Mouse (Mus musculus): ENCODE measurements at regions not wholly inside any gene's neighbourhood (a gene's known extent, or its start where the extent isn't known, plus 50 kb on each side); places are given as distances from the start of the nearest gene placed in this dataset.
"Not testable (repeated sequence)": the region's sequence is repeated elsewhere in the genome, so short reads cannot be mapped to it uniquely, and the experiment has no call there.

DNA sequence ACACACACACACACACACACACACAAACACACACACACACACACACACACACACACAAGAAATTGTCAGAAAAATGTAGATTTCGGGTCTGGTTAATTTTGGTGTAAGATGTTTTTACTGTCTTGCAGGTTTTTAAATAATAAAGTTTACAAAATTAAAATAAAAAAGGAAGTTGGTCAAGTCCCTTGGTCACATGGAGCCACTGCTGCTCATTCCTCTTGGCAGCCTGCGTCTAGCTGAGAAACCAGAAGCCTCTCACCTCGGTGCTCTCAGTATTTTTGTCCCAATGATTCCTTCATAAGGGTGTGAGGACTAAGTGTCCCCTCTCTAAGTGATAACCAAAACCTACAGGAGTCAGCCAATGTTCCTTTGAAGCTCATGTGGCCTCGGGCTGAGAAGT is 76.8 kb upstream of the Smg1 start:
- Histone ChIP-seq H3K36me3 (replicated peaks) (no peaks in the 10 kb centered on the region), H3K4me1 (no peaks in the 10 kb centered on the region), H3K9me3 (no peaks in the 10 kb centered on the region), H3K27me3 (replicated peaks) (no peaks in the 10 kb centered on the region), H3K9ac (no peak overlapping the region), H3K4me2 (no peak overlapping the region), H3K27ac (no peak overlapping the region), H3K4me3 (no peak overlapping the region)
- 91% methylated on average over 4 of the region's 4 CpGs for WGBS
- ATAC-seq (replicated peaks), result no peak

DNA sequence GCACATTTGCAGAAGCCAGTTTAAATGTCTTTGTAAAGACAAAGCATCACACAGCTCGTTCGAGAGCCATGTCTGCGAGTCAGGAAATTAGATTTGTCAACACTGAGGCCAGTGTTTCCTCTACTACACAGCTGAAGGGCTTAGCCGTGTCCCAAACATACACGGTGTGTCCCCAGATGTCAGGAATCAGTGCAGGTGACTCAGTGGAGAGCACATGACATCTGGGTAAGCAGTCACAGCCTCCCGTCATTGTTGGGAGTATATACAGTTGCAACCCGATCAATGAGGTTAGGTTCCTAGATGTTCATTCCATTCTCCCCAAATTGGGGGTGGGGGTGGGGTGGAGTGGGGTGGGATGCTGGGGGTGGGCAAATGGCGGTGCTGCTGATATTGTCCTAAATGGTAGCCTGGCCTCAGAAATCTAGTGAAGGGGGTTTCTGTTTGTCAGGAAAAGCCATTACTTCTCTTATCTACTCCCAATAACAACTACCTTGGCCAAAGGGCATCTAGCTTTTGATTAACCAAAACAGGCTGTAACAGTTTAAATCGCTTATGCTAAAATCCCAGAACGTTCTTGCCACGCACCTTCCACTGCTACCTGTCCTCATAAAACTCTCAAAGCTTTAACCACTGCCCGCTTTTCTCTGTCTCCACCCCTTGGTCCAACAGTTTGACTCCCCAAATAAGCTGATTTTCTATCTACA is 75.1 kb upstream of the Smg1 start:
- Histone ChIP-seq H3K4me3 (no peak overlapping the region), H3K36me3 (replicated peaks) (no peaks in the 10 kb centered on the region), H3K27me3 (replicated peaks) (no peaks in the 10 kb centered on the region), H3K4me2 (no peak overlapping the region), H3K9ac (no peak overlapping the region), H3K9me3 (no peaks in the 10 kb centered on the region), H3K27ac (no peak overlapping the region), H3K4me1 (no peaks in the 10 kb centered on the region)
- WGBS, result 67% methylated on average over 12 of the region's 12 CpGs
- no peak for ATAC-seq (replicated peaks)

DNA sequence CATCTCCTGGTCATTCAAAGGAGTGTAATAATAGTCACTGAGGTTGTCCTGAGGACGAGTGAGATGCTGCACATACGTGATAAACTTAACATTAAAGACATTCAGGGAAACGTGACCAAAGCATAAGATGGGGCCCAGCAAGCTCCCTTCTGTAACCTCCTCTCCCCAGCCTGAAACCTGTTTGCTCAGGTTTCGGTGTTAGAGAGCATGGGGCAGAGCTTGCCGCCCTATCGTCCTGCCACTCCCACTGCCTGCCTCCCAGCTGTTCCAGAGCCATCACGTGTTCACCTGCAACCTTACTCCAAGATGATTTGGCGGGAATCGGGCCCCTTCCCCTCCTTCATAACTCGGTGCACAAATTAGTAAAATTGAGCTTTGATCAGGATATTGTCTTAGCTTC is 71.4 kb upstream of the Smg1 start:
- H3K9ac ChIP-seq; H3K4me3 ChIP-seq; H3K4me1 ChIP-seq; H3K36me3 ChIP-seq (replicated peaks); ATAC-seq (replicated peaks); H3K27ac ChIP-seq; H3K4me2 ChIP-seq; H3K9me3 ChIP-seq; H3K27me3 ChIP-seq (replicated peaks): not testable (repeated sequence)
- 82% methylated on average over 10 of the region's 10 CpGs for WGBS

DNA sequence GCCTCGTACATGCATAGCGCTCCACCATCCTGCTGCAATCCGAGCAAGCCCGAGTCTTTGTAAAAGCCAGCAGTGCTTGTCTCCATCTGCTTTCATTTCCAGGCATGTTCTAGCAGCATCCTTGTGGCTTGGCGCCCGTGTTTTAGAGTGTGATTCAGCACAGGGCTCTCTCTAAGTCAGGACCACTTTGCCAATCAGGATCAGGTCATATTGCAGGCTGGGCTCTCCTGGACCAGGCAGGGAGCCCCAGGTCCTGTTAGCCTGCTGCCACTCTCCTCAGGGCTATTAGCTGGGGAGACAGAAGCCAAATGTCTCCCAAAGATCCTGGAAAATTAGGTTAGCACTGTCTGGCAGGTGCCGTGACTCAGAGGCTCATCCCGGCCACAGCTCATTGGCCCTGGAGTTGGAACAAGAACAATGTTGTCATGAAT is 70.8 kb upstream of the Smg1 start:
- Histone ChIP-seq H3K36me3 (replicated peaks) (no peaks in the 10 kb centered on the region), H3K9me3 (no peaks in the 10 kb centered on the region), H3K9ac (no peak overlapping the region), H3K4me1 (no peaks in the 10 kb centered on the region), H3K4me2 (no peak overlapping the region), H3K27ac (no peak overlapping the region), H3K4me3 (no peak overlapping the region), H3K27me3 (replicated peaks) (no peaks in the 10 kb centered on the region)
- no peak for ATAC-seq (replicated peaks)
- WGBS, result 81% methylated on average over 8 of the region's 8 CpGs

DNA sequence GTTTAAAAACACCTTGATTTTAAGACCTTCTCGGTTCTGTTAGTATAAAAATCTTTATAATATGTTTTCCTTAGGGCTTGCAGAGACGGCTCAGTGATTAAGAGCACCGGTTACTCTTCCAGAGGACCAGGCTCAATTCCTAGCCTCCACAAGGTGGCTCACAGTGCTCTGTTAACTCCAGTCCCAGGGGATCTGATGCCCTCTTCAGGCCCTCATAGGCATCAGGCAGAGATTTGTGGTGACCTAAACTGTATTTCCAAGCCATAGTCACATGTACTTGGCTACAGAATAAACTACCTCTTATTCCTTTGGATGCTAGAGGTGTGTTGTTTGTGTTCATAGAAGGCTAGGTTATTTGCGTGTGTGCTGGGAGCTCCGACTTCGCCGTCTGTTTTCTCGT is 70.3 kb upstream of the Smg1 start:
- Histone ChIP-seq H3K27ac (no peak overlapping the region), H3K36me3 (replicated peaks) (no peaks in the 10 kb centered on the region), H3K9me3 (no peaks in the 10 kb centered on the region), H3K4me1 (no peaks in the 10 kb centered on the region), H3K4me2 (no peak overlapping the region), H3K27me3 (replicated peaks) (no peaks in the 10 kb centered on the region), H3K4me3 (no peak overlapping the region), H3K9ac (no peak overlapping the region)
- 71% methylated on average over 8 of the region's 8 CpGs for WGBS
- no peak for ATAC-seq (replicated peaks)

DNA sequence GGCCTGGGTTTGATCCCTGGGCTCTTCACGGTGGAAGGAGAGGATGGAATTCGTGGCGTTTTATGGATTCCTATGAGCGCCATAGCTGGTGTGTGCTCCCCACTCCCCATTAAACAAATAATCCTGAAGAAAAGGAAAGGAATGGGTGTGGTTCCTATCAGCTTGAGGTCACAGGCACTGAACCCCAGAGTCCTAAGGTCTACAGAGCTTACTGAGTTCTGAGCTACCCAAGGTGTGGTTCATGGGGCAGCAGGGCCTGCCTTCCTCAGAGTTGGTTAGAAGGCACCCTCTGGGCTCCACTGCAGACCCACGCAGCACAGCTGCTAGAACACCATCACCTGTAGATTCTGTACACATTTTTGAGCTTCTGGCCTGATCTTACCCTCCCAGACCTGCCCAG is 66.3 kb upstream of the Smg1 start:
- H3K4me2 ChIP-seq, result no peak overlapping the region
- 71% methylated on average over 5 of the region's 5 CpGs for WGBS
- H3K27me3 ChIP-seq (replicated peaks), result no peaks in the 10 kb centered on the region
- no peaks in the 10 kb centered on the region for H3K9me3 ChIP-seq
- H3K4me3 ChIP-seq, result no peak overlapping the region
- H3K9ac ChIP-seq, result no peak overlapping the region
- no peak for ATAC-seq (replicated peaks)
- no peaks in the 10 kb centered on the region for H3K4me1 ChIP-seq
- H3K27ac ChIP-seq, result no peak overlapping the region
- H3K36me3 ChIP-seq (replicated peaks), result no peaks in the 10 kb centered on the region

DNA sequence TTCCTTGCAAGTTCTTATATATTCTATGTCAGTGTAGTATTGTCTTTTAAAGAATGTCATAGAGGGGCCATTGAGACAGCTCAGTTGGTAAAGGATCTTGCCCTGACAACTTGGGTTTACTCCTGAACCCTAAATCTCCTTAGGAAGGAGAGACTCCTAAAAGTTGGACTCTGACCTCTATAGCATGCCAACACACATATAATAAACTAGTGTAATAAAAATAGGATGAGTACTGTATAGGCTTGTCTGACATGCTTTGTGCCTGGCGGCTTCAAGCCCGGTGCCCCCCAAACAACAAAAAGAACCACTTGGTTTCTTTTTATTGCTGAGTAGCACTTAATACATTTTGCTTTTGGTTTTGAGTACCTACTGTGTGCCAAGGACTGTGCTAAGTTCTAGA is 65.4 kb upstream of the Smg1 start:
- no peak for ATAC-seq (replicated peaks)
- Histone ChIP-seq H3K36me3 (replicated peaks) (no peaks in the 10 kb centered on the region), H3K27ac (no peak overlapping the region), H3K4me1 (no peaks in the 10 kb centered on the region), H3K4me2 (no peak overlapping the region), H3K4me3 (no peak overlapping the region), H3K27me3 (replicated peaks) (no peaks in the 10 kb centered on the region), H3K9ac (no peak overlapping the region), H3K9me3 (no peaks in the 10 kb centered on the region)
- WGBS, result 98% methylated on average over 2 of the region's 2 CpGs

DNA sequence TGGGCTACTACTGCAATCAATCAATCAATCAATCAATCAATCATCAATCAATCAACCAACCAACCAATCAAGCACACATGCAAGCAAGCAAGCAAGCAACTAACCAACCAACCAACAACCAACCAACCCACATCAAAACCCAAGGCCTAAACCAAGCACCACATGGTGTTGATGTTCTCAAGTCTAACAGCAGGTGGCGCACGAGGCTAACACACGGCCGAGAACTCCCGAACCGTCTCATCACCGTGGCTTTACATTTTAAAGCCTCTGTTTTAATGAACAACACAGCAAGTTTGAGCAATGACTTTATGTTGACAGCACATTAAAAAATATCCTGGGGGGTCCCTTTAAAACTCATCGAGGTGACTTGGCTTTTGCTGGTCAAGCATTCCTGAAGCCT is 61.3 kb upstream of the Smg1 start:
- no peak overlapping the region for H3K4me2 ChIP-seq
- no peak overlapping the region for H3K27ac ChIP-seq
- no peak overlapping the region for H3K9ac ChIP-seq
- ATAC-seq (replicated peaks), result peak; percentile 84
- no peaks in the 10 kb centered on the region for H3K27me3 ChIP-seq (replicated peaks)
- no peaks in the 10 kb centered on the region for H3K36me3 ChIP-seq (replicated peaks)
- under 1% methylated on average over 8 of the region's 8 CpGs for WGBS
- H3K9me3 ChIP-seq, result no peaks in the 10 kb centered on the region
- H3K4me3 ChIP-seq, result no peak overlapping the region
- no peaks in the 10 kb centered on the region for H3K4me1 ChIP-seq

DNA sequence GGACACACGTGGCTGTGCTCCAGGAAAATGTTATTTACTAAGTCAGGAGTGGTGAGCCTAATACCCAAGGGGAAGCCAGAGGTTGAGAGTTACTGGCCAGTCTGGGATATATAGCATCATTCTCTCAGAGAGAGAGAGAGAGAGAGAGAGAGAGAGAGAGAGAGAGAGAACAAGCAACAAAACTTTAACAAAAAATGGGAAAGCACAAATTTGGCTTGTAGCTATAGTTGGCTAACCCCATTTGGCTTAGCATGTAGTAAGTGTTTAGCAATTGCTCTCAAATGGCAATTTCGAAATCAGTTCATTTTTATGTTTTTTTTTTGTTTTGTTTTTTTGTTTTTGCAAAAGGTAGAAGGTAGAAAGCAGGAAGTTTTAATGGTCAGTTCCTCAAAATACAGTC is 60.9 kb upstream of the Smg1 start:
- no peak for ATAC-seq (replicated peaks)
- Histone ChIP-seq H3K4me2 (no peak overlapping the region), H3K4me3 (no peak overlapping the region), H3K36me3 (replicated peaks) (no peaks in the 10 kb centered on the region), H3K27ac (no peak overlapping the region), H3K9me3 (no peaks in the 10 kb centered on the region), H3K4me1 (no peaks in the 10 kb centered on the region), H3K27me3 (replicated peaks) (no peaks in the 10 kb centered on the region), H3K9ac (no peak overlapping the region)
- 65% methylated on average over 2 of the region's 2 CpGs for WGBS

DNA sequence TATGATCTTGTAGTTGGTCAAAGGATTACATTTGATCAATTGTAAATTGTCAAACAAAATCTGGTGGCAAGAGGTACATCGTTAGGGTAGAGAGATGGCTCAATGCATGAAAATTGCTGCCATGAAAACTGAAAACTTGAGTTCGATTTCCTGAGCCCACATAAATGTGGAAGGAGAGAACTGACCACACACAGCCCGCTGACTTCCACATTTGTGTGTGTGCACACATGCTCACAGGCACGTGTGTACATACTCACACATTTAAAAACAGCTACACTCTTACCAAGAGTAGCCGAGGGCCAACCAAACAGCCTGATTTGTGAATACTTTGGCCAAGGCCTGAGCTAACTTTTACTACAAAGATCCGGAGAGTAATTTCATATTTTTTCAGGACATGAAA is 60.5 kb upstream of the Smg1 start:
- no peak for ATAC-seq (replicated peaks)
- no peaks in the 10 kb centered on the region for H3K27me3 ChIP-seq (replicated peaks)
- H3K4me3 ChIP-seq, result no peak overlapping the region
- H3K9me3 ChIP-seq, result no peaks in the 10 kb centered on the region
- H3K27ac ChIP-seq, result no peak overlapping the region
- WGBS, result 90% methylated on average over 6 of the region's 6 CpGs
- H3K4me2 ChIP-seq, result no peak overlapping the region
- H3K36me3 ChIP-seq (replicated peaks), result no peaks in the 10 kb centered on the region
- H3K4me1 ChIP-seq, result no peaks in the 10 kb centered on the region
- H3K9ac ChIP-seq, result no peak overlapping the region

DNA sequence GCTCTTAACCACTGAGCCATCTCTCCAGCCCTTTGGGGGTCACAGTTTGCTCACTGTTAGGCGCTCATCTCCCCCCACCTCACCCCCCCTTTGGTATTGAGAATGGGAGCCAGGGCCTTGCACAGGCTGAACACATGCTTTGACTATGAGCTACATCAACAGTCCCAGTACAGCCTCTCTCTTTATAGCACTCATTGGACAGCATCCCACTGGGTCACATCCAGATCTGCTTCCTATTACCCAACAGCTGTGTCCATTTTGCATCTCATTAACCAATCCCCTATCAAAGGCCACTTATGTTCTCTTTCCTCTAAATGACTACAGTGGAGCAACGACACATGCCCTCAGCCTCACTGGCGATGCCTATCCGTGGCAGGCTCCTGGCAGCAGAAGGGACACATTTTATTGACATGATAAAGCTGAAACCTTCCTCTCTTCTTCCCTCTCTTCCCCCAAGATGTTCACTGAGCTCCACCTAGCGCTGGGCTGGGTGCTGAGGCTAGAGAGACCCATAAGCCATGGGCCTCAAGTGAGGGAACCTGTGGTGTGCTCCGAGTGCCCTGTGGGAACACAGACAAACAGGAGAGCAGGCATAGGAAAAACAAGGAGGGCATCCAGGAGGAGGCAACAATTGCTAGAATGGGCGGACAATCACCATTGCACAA is 57.3 kb upstream of the Smg1 start:
- 0 out of 2 replicates have a peak, but pooled peaks have one; percentile 46 for ATAC-seq (replicated peaks)
- Histone ChIP-seq H3K4me3 (no peak overlapping the region), H3K9me3 (no peaks in the 10 kb centered on the region), H3K4me2 (no peak overlapping the region), H3K36me3 (replicated peaks) (no peaks in the 10 kb centered on the region), H3K4me1 (0 out of 2 replicates have a peak, but pooled peaks cover 3% of the 10 kb centered on the region), H3K9ac (no peak overlapping the region), H3K27me3 (replicated peaks) (no peaks in the 10 kb centered on the region), H3K27ac (no peak overlapping the region)
- WGBS, result 68% methylated on average over 7 of the region's 7 CpGs

DNA sequence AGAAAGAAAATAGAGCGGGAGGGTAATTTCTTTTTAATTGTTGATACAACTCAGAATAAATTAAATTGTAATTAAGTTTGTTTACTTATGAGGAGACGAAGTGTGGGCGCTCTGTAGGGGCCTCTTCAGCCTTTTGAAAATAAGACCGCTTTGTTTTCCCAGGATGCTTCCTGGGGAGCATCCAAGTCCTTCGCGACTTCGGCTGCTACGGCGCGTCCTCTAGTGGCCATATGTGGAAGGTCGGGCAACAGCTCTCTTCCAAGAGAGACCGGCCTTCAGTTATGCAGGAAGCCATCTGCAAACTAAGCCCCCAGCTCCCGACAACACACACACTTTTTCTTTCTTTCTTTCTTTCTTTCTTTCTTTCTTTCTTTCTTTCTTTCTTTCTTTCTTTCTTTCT is 54.1 kb upstream of the Smg1 start:
- H3K4me2 ChIP-seq, result peak overlapping the region; percentile 40
- H3K27me3 ChIP-seq (replicated peaks), result no peaks in the 10 kb centered on the region
- H3K4me3 ChIP-seq, result peak overlapping the region; percentile 15; the same call in 1 of the 2 replicates
- peak; percentile 78 for ATAC-seq (replicated peaks)
- H3K4me1 ChIP-seq, result 0 out of 2 replicates have a peak, but pooled peaks cover 3% of the 10 kb centered on the region
- H3K36me3 ChIP-seq (replicated peaks), result no peaks in the 10 kb centered on the region
- no peak overlapping the region for H3K27ac ChIP-seq
- no peaks in the 10 kb centered on the region for H3K9me3 ChIP-seq
- no peak overlapping the region for H3K9ac ChIP-seq
- 2% methylated on average over 13 of the region's 13 CpGs for WGBS
